Mouse (Mus musculus): ENCODE data around the gene Dynlt1f.
A peak's percentile ranks its signal among the peaks of the same experiment; 100 is the strongest.
"Not testable (repeated sequence)": the region's sequence is repeated elsewhere in the genome, so short reads cannot be mapped to it uniquely, and the experiment has no call there.

Gene Dynlt1f

GRCm38 (mm10) chr17:6621976-6622375 is 33.7 kb downstream of the Dynlt1f start:
- DNase-seq = not testable (repeated sequence)

- not testable (repeated sequence) for DNase-seq
Measured at GRCm38 (mm10) chr17:6620730-6621451, 34.8 kb downstream of the Dynlt1f start.

- not testable (repeated sequence) for DNase-seq
Measured at GRCm38 (mm10) chr17:6620035-6620434, 35.7 kb downstream of the Dynlt1f start.

- not testable (repeated sequence) for DNase-seq
Measured at GRCm38 (mm10) chr17:6619271-6619670, 36.4 kb downstream of the Dynlt1f start.

GRCm38 (mm10) chr17:6617689-6618400 is 37.9 kb downstream of the Dynlt1f start:
- DNase-seq = not testable (repeated sequence)

- DNase-seq = not testable (repeated sequence)
Measured at GRCm38 (mm10) chr17:6616731-6617130, 39.0 kb downstream of the Dynlt1f start.

GRCm38 (mm10) chr17:6614316-6614715 is 41.4 kb downstream of the Dynlt1f start:
- DNase-seq = not testable (repeated sequence)

GRCm38 (mm10) chr17:6613524-6613923 is 42.2 kb downstream of the Dynlt1f start:
- not testable (repeated sequence) for DNase-seq

GRCm38 (mm10) chr17:6605347-6605746 is 50.4 kb downstream of the Dynlt1f start:
- DNase-seq = not testable (repeated sequence)

- DNase-seq = not testable (repeated sequence)
Measured at GRCm38 (mm10) chr17:6602205-6602604, 53.5 kb downstream of the Dynlt1f start.

GRCm38 (mm10) chr17:6601204-6601911 is 54.3 kb downstream of the Dynlt1f start, which contains the start of gene Dynlt1c:
Dynlt1c (plus strand) TSS chr17:6601671.
- peak; percentile 82 to 89 for DNase-seq

- not testable (repeated sequence) for DNase-seq
Measured at GRCm38 (mm10) chr17:6600216-6600911, 55.3 kb downstream of the Dynlt1f start.

GRCm38 (mm10) chr17:6598356-6598755 is 57.3 kb downstream of the Dynlt1f start:
- DNase-seq = not testable (repeated sequence)

Measured in kidney, postnatal 4 days (tissue).